Mouse (Mus musculus): ENCODE measurements around the gene Pdrg1. TPM values are rescaled to one million over a fixed set of nuclear protein-coding genes. Genes with fewer than 3 reads are reported as not detected.
A peak's percentile ranks its signal among the peaks of the same experiment; 100 is the strongest.

Gene Pdrg1
- polyA plus RNA-seq (2012; rRNA removed) = 30.5 and 34.0 TPM in 2 replicates

DNA sequence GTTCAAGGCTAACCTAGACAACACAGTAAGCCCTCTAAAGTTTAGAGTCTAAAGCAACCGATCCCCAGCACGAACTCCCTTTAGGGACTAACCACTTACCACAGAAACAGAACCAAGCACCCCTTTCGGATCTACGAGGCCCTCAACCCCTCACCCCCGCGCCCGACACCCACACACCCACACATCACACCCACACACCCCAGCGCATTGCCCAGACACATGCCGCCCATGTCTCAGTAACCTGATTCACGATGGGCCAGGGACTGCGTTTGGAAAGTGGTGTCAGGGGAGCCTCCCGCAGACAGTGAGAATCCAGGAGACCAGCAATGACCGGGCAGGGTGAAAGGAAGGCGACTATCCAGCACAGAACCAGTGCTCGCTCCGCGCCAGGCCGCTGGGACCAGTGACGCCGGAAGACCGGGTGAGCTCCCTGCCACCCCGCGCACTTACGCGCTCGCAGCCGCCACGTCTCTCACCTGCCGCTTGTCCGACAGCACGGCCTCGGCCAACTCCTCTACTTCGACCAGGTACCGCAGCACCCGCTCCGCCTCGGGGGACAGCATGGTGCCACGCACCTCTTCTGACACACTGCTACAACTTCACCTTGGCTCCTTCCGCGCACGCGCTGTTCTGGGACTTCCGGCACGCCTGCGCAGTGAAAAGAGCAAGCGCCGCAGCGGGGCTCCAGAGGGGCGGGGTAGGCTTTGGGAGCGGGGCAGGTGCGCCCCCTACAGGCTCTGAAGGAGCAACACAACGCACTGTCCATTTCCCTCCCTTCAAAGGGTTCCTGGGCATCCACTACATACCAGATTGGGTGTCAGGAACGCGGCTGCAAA is at the start of gene Pdrg1:
Pdrg1 (minus strand) TSS at position 670 of the 836 bp plus-strand sequence.
- peak; percentile 94 for DNase-seq (ENCODE audit: low read depth, low spot score)
- 1% methylated on average over 54 of the region's 54 CpGs for WGBS

DNA sequence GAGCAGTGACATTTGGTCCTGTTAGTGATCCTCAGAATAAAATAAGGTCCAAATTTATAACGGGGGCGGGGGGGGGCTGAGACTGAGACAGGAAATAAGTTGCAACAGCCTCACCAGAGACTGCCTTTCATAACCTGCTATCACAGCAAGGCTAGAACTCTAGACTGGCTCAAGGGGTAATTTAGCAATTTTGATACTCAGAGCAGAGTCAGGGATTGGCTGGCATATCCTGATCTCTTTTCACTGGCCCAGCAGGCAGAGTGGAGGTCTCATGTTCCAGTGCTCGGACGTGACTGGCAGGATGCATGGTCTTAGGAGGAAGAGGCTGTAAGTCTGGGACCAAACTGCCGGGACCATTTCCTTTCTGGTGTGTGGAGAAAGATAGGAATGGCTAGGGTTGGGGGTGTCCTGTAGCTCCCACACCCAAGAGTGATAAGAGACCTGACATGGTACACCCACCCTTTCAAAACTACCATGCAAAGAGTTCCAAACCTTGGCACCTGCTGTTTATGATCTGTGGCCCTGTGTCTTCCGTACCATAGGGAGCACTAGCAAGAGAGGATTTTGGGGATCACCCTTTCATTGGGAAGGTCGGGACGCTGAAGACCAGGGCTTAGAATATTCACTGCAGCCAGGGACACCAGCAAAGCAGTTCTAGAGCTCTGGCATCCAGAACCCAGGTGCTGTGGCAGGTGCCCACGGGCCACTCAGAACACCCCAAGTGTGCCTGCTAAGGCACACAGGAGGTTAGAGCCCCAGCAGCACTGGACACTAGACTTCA is 49.2 kb upstream of the Pdrg1 start:
- DNase-seq (ENCODE audit: low read depth, low spot score) = no peak
- 71% methylated on average over 9 of the region's 9 CpGs for WGBS

DNA sequence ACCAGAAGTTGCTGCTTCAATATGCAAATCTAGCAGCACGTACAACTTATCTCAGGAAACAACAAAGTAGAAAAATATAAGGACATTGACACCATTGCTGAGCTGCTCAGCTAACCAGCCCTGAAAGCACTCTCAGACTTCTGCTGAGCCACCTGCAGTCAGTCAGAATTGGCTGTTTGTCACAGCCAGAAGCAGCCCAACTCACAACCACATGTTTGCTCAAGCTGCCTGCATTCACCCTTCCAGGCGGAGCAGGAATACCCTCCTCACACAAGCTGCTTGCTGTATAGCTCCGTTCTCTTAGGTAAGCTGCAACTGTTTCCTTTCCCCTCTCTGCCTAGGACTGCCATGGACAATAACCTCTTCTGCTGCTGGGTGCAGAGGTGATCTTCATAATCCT is 48.2 kb upstream of the Pdrg1 start:
- DNase-seq (ENCODE audit: low read depth, low spot score) = no peak
- 39% methylated on average over 3 of the region's 3 CpGs for WGBS

DNA sequence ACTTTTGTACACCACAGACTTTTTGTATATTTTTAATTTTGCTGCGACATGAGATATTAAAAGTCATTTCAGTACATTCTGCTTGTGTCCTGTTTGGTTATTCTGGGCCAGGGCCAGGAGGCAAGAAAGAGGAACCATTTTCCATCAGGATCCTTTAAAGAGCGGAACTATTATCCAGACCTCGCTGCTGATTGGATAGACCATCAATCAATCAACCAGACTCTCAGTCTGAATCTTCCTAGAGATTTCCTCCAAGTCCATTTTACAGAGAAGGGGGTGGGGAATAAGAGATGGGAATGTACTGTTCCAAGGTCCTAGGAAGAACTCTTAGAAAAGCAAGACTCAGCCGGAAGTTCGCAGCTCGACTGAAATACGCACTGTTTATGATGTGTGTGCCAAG is 45.0 kb upstream of the Pdrg1 start:
- WGBS = 74% methylated on average over 7 of the region's 7 CpGs
- DNase-seq (ENCODE audit: low read depth, low spot score) = no peak

DNA sequence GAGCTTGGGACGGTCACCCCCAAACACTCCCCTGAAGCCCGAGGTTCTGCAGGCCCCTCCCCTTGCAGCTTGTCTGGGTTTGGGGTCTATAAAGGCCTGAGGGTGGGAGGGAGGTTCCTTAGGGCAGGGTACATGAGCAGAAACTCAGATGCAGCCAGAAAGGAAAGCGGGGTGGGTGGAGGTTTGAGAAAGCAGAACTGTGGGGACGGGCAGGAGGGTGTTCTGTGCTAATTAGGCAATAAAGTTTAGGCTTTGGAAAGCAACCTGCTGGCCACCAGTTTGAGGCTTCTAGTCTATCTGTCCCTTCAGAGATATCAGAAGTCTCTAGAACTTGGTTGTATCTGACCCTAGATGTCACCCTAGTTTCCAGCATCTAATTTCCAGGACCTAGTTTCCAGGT is 43.1 kb upstream of the Pdrg1 start:
- 37% methylated on average over 4 of the region's 4 CpGs for WGBS
- no peak for DNase-seq (ENCODE audit: low read depth, low spot score)

DNA sequence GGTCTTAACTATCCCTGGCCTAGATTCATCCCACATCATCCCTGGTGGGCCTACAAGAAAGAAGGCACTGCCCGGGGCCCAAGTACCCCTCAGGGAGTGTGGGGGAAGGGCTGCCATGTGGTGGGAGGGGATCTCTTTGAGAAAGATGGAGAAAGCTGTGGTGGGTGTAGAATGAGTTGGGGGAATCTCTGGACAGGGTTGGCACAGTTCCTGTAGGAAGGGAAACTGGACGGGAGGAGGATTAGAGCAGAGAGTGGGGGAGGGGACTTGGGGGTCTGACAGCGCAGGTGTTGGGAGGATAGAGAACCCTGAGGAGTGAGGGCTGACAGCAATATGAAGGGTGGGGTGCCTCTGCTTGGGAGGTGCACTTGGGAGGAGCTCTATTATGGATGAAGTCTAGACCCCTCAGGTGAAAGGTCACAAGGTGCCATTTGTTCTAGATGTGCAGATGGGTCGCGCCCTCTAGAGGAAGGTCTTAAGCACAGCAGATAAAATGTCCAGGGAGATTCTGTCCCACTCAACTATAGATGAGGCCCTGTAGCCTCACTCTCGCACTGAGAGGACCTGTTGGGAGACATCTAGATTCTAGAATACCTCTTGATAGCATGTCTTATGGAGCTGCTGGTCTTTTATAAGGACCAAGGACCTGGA is 40.2 kb upstream of the Pdrg1 start:
- WGBS = 50% methylated on average over 6 of the region's 6 CpGs
- DNase-seq (ENCODE audit: low read depth, low spot score) = no peak

DNA sequence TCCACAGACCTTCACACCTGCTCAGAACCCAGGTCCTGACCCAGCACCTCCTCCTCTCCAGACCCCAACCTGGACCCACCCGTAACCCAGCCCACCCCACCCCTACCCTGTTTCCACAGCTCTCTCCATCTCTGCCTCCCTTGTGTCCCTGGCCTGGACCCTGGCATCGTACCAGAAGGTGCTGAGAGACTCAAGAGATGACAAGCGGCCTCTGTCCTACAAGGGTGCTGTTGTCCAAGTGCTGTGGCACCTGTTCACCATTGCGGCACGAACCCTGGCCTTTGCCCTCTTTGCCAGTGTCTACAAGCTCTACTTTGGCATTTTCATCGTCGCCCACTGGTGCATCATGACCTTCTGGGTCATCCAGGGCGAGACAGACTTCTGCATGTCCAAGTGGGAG is 38.7 kb upstream of the Pdrg1 start:
- WGBS = 87% methylated on average over 8 of the region's 8 CpGs
- DNase-seq (ENCODE audit: low read depth, low spot score) = no peak

DNA sequence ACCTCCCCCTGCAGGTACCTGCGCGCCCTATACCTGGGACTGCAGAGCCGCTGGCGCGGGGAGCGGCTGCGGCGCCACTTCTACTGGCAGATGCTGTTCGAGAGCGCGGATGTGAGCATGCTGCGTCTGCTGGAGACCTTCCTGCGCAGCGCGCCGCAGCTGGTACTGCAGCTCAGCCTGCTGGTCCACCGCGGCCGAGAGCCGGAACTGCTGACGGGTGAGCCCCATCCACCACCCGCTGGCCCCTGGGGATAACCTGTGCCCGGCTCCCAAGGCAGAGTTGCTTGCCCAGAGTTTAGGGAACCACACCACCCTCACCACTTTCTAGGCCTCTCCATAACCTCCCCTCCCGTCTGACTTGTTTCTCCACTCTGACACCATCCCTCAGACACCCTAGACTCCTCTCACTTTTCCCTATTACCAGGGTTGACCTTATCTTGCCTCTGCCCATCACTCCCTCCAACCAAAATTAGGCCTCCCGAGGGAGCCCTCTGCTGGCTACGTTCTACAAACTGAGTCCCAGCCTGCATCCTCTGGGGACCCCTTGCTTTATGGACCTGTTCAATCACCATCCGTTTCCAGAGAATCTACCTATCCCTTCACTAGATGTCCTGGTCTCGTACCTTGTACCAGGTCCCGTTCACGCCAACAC is 37.6 kb upstream of the Pdrg1 start:
- WGBS = 10% methylated on average over 30 of the region's 30 CpGs
- no peak for DNase-seq (ENCODE audit: low read depth, low spot score)

DNA sequence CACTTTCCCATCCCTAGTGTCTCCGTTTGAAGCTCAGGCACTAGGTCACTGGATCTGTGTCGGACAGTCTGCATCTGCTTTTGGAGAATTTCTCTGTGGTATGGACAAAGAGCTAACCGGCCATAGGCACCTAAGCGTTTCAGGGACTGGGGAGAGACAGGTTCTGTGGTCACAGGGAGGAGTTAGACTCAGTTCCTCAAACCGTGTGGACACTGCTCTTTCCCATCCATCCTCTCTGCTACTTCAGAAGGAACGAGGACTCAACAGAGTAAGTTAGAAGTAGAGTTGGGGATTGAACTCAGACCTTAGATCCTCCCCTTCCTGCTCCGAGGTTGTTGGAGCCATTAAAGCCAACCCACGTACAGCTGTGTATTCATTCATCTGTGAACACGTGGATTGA is 36.3 kb upstream of the Pdrg1 start:
- DNase-seq (ENCODE audit: low read depth, low spot score) = no peak
- 63% methylated on average over 9 of the region's 9 CpGs for WGBS

DNA sequence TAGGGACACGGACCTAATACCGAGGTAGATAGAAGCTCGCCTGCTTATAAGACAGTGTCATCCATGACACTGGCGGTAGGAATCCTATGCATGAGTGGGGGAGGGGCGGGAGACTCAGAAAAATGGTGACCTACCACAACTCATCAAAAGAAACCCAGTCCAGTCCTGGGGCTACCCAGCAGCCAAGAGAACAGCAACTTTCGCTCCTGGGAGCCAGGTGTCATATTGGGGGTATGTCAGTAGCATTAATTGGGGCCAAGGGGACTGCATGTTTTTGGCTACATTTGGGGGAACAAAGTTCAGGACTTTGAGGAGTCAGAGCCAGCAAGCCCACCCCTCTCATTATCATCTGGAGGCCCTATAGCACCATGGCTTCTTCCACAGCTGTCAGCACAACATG is 35.9 kb upstream of the Pdrg1 start:
- no peak for DNase-seq (ENCODE audit: low read depth, low spot score)
- WGBS = 77% methylated on average over 6 of the region's 6 CpGs

DNA sequence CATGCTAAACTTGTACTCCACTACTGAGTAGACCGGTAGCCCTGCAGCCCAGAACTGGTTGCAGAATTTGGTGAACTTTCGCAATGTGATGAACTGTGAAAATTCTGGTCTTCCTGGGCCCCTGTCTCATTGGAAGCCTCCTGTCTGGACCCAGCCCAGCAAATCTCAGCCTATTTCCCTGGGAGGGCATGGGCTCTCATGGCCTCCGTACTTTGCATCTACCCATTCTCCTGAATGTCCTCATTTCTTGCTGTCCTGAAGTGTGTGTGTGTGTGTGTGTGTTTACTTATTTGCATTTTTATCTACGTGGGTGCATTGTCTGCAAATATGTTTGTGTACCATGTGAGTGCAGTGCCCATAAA is 34.8 kb upstream of the Pdrg1 start:
- WGBS = 74% methylated on average over 4 of the region's 4 CpGs
- no peak for DNase-seq (ENCODE audit: low read depth, low spot score)

DNA sequence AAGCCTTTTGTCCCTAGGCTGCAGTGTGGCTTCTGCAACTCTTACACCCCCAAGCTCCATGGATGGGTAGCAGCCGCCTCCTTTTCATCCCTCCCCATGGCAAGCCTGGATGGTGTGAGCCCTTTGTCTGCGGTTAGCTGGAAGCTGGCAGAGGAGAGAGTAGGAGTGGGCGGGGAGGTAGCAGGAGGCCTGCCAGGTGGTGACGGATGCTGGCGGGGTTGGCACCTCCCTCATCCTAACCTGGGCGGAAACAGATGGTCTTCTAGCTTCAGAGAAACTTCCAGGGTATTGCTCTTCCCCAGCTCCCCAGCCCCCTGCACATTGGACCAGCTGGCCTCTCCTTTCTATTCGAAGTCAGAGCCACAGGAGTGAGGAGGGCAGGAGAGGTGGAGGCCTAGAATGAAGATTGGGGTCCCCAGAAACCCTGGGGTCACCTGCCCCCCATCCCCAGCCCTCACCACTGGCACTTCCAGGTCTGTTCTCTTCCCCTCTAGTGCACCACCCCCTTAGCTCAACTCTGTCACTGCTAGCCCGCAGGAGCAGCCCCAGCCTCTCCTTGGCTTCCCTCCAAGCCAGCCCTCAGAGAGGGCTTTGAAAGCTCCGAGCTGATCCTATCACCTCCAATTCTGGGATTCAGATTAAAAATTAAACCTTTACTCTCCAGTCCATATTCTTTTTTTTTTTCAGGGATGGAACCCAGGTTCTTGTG is 34.2 kb upstream of the Pdrg1 start:
- DNase-seq (ENCODE audit: low read depth, low spot score) = no peak
- WGBS = 20% methylated on average over 9 of the region's 9 CpGs

DNA sequence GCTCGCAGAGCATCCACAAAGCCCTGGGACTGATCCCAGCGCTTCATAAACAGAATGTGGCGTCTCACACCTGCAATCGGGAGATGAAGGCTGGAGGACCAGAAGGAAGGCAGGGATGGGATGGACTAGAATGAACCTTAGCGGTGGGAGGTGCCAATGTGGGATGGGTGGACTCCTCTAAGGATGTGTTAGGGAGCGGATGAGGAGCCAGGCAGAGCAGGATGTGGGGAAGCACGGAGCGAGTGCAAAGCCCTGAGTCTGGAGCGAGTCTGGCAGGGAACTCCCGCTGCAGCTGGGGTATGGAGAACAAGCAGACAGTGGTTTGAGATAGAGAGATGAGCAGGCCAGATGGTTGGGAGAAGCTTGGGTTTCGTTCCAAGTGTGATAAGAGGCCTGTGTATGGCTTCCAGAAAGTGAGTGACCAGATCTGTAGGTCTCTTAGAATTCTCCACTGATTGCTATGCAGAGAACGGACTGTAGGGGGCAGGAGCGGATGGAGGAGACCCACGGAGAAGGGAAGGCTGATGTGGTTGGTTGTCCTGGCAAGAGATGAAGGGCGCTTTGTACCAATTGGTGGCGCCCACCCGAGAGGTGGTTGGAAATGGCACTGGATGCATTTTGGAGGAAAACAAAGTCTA is 32.7 kb upstream of the Pdrg1 start:
- 36% methylated on average over 17 of the region's 17 CpGs for WGBS
- peak; percentile 6 for DNase-seq (ENCODE audit: low read depth, low spot score)

DNA sequence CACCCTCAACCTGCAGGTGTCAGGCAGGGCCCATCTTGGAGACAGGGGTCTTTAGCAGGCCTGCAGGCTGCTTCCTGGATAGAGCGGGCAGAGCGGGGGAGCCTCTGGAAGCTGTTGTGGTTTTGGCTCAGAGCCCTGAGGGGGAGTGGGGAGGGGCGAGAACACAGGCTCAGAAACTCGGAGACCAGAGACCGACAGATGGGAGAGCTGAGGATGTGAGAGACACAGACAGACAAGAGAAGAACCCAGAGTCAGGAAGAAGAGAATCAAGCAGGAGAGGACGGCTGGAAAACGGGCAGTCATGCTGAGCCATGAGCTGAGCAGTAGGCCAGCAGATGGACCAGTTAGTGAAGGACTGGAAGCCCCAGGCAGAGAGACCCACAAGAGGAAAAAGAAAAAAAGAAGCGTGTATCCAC is 30.7 kb upstream of the Pdrg1 start:
- WGBS = 34% methylated on average over 8 of the region's 8 CpGs
- DNase-seq (ENCODE audit: low read depth, low spot score) = no peak

DNA sequence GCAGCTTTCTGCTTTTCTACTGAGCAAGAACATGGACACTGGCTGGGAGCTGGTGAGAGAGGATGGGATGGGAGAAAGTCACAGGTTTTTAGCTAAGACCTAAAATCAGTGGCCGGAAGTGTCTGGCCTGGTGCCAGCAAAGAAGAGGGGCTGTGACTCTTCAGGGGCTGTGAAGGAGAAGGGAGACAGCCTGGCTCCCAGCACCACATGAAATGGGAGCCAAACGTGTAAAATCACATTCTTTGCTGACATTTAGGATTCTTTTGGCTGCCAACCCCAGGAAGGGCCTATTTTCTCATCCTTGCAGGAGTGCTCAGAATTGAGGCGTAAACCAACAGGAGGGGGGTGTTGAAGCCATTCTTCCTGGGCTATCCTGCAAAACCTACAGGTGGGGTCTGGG is 28.7 kb upstream of the Pdrg1 start:
- no peak for DNase-seq (ENCODE audit: low read depth, low spot score)
- WGBS = 51% methylated on average over 3 of the region's 3 CpGs

DNA sequence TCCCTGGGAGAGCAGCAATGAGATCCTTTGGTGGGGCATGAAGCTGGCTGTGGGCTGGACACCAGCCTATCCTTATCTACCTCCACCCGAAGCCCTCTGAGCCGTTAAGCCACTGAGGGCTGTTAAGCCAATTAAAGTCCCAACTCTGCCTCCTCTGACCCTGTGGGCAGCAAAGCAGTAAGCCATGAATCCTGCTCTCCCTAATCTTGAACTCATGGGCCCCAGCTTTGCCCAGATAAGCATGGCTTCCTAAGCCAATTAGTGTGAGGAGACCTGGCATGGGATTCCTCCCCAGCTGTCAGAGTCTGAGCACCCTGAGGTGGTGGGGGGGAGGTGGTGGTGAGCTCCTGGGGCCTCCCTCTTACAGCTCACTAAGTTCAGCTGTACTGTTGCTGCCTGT is 21.5 kb upstream of the Pdrg1 start:
- DNase-seq (ENCODE audit: low read depth, low spot score) = no peak
- WGBS = 13% methylated on average over 2 of the region's 2 CpGs

DNA sequence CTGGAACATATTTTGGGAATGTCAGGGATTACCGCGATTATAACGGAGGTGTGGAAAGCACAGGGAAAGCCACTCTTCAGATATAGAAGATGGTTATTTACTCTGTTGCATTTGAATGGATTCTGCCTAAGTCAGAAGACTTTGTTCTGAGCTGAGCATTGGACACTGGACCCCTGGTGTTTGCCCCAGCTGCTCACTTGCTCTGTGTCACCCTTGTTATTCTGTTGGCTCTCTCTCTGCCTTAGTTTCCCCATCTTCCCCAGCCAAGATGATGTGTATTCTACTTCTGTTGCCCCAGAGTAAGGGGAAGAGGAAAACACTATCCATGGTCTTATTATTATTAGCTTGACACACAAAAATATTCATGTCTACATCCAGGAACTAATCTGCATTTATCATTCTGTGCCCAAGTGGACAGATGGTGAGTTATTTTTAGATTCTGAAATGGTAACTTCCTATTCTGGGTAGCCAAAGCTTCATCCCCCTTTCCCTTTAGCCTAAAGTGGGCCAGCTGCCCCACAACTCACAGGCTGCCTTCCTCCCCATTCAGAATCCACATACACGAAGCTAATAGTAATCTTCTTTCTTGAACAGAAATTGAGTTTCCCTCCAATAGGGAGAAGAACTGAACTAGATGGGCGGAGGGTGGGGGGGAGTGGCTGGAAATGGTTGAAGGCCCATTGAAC is 18.5 kb upstream of the Pdrg1 start:
- 61% methylated on average over 5 of the region's 5 CpGs for WGBS
- no peak for DNase-seq (ENCODE audit: low read depth, low spot score)

DNA sequence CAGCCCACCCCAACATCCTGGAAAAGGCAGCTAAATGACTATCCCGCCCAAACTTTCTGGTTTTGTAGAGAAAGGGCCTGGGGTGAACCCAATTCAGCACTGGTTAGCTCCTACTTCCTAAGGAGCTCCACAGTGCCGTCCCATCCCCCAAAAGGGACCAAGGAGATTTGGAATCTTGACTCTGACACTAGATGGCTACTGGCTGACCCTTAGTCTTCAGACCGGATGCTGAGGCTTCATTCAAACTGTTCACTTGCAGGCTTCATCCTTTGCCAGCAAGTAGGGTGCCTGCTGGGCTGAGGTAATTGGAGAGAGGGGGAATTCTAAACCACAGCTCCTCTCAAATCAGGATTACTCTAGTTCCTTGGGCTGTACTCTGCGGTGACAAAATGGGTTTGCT is 17.7 kb upstream of the Pdrg1 start:
- WGBS = 20% methylated on average over 4 of the region's 4 CpGs
- DNase-seq (ENCODE audit: low read depth, low spot score) = no peak
